Mouse (Mus musculus) bone marrow macrophage, adult 2 months (primary cell): ENCODE data around the gene Zfp771.

ENCODE experiments used
- CTCF ChIP-seq: IDR thresholded peaks from 2 replicates; pipeline ENCODE4 v1.5.1; 2012; ENCODE audit warnings: low read depth, mild to moderate bottlenecking, low read length, moderate library complexity
- POLR2A ChIP-seq: IDR thresholded peaks from 2 replicates; pipeline ENCODE4 v1.6.1; 2012; ENCODE audit warnings: mild to moderate bottlenecking, low read depth, low read length, borderline replicate concordance

DNA sequence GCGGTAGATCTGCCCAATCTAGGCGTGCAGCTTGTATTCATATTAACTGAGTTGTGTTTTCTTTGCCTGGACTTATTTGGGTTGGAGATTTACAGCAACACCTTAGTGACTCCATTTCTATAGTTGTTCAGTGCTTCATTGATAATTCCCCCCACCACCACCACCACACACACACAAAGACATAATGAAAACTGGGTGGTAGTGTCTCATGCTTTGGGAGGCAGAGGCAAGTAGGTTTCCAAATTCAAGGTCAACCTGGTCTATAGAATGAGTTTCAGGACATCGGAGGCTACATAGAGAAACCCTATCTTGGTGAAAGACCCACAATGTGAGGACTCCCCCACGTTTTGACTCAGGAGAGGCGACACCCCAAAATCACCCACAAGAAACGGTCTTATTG is 19.5 kb upstream of the Zfp771 start:
- TF ChIP-seq CTCF, result no peak
- no peak for TF ChIP-seq POLR2A
